Mouse (Mus musculus): Measurements from ENCODE around the gene Klrb1b.
"Not testable (repeated sequence)": the region's sequence is repeated elsewhere in the genome, so short reads cannot be mapped to it uniquely, and the experiment has no call there.

DNA sequence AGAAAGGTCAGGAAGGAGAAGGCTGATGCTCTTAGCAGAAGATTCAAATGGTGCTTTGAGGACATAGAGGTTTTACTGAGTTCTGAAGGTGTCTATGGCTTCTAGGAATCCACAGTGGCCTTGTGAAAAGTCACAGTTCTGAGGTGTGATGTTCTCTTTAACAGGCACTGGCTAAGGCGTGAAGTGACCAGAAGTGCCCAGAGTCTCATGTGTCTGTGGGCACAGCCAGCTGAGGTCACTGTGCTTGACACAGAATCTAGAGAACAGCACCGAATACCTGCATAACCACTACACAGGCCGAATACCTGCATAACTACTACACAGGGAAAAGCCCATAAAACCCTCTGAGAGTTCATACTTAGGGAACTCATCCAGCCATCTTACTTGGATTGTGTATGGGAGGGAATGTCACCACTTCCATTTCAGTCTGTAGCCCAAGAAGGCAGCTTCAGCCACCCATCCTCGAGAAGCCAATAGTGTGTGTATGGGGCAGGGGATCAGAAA lies 35.6 kb downstream of the Klrb1b start:
- not testable (repeated sequence) for TF ChIP-seq CTCF (IDR thresholded peaks at IDR 0.05; ENCODE audit: control insufficient read depth, insufficient read depth, insufficient read length); USF1 (IDR thresholded peaks at IDR 0.05; ENCODE audit: low read depth); MYOG (IDR thresholded peaks at IDR 0.05; ENCODE audit: control insufficient read depth, extremely low read depth, insufficient read length); MAX (IDR thresholded peaks at IDR 0.05)
